Mouse (Mus musculus): ENCODE results near the gene Qrich2.
"Not testable (repeated sequence)": the region's sequence is repeated elsewhere in the genome, so short reads cannot be mapped to it uniquely, and the experiment has no call there.

The Qrich2 gene

DNA sequence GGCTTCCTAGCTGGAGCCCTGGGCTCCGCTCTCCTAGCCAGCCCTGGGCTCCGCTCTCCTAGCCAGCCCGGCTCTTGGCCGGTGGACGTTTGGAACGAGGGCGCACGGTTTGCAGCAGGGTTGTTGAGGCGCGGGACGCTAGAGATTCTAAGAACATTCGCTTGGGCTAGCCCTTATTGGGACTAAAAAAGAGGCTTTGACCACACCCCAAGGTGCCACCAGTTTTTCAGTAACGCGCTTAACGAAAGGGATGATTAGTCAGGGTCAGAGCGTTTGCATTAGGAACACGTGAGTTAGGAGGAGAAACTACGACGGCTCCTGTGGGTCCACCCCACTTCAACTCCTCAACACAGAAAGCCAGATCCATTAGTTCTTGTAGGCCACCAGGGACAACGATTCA lies at the start of gene Qrich2:
Gene Qrich2 (minus strand): TSS at position 101 of the 400 bp plus-strand sequence.
- DNase-seq (ENCODE audit: low read depth, low spot score) = no peak

DNA sequence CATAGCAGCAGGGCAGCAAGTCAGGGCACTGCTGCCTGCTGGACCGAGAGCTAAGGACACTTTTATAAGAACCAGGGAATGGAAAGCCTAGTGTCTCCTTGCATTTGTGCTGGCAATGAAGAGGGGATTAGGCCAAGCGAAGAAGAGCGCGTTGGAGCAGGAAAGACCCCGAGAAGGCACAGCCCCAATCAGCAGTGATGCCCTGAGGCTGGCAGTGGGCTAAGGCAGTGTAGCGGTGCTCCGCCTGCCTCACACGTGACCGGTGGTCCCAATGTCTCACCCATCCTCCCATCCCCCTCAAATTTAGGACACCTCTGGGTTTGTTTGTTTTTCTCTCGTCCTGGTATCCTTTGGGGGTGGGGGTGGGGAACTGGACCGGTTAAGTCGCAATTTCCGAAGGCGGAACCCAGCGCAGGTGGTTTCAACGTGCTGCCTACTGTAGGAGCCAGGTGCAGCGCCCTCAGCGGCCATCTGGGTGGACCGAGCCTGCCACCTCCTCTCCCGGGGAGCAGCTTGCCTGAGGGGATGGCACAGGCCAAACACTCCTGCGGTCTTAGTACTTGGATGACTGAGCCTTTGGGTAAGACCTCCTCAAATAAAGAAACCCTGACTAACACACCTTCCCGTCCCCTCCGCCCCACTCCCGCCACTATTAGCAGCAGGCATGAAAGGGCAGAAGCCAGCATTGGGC lies 49.4 kb upstream of the Qrich2 start:
- DNase-seq (ENCODE audit: low read depth, low spot score) = no peak

DNA sequence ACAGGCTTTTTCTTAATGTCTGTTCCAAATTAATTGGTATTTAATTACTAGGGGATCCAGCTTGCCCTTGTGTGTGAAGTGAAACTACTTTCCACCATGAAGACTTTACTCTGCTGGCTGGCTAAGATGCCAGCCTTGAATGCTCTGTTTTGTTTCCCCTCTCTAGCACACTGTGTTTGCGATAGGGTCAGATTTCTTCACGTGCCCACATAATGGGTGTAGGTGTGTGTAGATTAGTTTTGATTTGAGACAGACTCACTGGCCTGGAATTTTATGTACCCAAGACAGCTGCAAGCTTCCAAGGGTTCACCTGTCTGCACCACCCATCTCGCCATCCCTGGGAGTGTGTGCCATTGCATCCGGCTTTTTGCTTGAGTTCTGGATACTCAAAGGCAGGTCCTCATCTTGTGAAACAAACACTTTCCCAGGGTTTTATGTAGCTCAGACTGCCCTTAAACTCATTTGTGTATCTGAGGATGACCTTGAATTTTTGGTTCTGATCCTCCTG lies 47.5 kb upstream of the Qrich2 start:
- DNase-seq (ENCODE audit: low read depth, low spot score) = no peak

DNA sequence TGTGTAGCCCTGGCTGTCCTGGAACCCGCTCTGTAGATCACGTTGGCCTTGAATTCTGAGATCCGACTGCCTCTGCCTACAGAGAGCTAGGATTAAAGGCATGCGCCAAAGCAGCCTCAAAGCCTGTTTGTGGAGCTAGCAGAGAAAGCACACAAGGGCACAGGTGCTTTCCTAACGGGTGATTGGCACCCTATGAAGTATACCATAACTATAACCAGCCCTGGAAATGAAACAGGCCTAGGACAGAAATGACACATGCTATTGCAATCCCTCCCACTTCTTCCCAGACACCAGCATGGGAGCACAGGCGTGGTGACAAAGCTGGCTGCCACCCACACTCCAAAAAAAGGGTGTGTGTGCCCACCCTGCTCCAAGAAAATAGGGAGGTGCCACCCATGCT lies 46.9 kb upstream of the Qrich2 start:
- DNase-seq (ENCODE audit: low read depth, low spot score) = no peak

DNA sequence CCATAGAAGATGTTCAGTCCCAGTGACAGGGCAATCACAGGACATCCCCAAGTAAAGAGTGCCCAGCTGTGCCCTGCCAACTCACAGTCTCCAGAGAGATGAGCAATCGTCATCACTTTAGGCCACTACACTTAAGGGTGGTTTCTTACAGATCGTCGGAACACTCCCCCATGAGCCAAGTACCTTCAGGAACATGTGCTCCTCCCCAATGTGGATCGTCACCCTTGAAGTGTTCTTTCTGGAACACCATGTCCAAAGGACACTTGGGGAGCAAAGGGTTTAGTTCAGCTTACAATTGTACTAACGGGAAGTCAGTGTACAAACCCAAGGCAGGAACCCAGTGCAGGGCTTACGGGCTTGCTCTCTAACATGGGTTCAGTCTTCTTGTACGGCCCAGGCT lies 46.1 kb upstream of the Qrich2 start:
- DNase-seq (ENCODE audit: low read depth, low spot score) = no peak

DNA sequence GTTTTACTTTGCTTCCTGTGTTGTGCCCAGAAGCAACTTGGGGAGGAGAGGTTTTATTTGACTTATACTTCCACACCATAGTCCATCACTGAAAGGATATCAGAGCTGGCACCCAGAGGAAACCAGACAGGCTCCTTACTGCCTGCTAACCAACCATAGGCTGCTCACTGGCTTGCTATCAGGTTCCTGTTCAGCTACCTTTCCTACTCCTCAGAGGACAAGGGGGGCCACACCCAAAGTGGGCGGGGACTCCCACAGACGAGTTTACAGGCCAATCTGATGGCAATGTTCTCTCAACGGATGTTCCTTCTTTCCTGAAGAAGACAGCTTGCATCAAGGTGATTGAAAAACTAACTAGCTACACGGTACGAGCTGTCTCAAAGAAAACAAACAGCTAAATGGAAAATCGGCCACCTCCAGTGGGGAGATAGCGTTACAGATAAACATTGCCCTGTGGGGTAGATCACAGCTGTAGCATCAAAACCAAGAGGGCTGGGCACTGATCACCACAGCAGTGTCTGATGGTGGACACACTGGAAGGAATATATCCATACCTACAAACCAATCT lies 45.3 kb upstream of the Qrich2 start:
- DNase-seq (ENCODE audit: low read depth, low spot score) = no peak

DNA sequence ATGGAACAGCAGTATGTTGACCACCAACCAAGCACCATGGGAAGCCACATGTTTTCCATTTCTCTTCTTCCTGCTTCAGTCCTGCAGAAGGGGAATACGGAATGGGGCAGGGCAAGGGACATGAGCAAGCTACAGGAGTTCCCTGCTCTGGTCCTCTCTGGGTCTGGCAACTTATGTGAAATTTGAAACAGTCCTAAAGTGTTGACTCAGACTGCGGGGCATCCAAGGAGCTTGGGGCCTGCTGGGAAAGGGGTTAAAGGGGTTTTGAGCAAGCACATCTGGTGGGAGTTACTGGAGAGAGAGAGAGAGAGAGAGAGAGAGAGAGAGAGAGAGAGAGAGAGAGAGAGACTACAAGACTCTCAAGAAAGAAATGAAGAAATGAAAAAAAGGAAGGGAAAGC lies 42.6 kb upstream of the Qrich2 start:
- no peak for DNase-seq (ENCODE audit: low read depth, low spot score)

DNA sequence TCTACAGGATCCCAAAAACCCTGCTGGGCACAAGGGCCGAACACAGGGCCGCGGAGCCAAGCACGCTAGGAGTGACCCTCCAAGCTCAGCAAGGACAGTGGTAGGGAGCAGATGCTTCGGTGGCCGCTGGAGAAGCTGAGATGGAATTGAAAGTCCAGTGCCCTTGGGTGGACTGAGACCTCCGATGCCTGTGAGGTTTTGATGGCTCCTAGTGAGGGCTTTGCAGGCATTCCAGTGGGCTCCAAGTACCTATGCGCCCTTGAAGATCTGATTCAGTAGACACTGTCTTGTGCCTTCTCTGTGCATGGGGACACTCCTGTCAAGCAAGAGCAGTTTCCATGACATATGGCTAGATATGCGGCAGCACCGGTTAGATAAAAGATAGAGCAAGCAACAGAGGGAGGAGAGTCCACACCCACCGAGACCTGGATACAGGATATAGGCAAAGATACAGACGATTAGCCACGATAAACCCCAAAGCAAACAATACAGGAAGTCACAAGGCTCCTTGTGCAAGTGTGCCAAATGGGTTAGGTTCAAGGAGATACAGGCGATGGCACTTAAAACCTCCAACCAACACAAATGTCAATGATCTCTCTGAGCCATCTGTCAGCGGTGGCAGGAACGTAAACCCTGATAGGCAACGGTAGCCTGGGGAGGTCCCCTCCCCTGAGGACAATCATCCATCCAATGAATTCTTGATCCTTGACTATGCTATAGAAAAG lies 40.3 kb upstream of the Qrich2 start:
- no peak for DNase-seq (ENCODE audit: low read depth, low spot score)

DNA sequence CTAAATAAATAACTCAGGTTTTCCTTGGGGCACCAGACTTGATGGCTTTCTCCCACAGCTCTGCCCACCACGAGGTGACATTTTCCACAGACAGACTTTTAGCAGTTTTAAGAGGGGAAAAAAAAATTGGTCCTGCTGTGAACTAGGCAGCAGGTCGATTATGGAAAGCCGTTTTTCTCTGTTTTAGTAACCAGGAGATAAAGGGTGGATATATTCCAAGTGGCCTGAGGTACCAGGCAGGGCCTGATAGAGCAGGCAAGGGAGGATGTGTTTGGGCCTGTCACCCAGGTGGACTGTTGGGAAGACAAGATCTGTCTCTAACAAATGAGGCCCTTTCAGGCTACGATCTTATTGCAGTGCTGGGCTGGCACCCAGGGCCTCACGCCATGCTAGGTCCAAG lies 39.5 kb upstream of the Qrich2 start:
- DNase-seq (ENCODE audit: low read depth, low spot score) = no peak

DNA sequence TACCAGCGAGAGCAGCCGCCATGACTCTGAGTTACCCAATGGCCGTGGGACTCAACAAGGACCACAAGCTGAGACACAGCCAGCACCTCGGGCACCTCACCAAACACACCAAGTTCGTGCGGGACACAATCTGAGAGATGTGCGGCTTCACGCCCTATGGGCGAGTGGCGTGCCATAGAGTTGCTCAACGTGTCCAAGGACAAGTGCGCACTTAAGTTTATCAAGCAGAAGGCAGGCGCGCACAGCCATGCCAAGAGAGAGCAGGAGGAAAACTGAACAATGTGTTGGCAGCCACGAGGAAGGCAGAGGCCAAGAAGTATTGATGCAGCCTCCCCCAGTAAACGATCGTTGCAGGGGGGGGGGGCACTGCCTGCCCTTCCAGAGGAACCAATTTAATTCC lies 38.5 kb upstream of the Qrich2 start:
- DNase-seq (ENCODE audit: low read depth, low spot score) = no peak

DNA sequence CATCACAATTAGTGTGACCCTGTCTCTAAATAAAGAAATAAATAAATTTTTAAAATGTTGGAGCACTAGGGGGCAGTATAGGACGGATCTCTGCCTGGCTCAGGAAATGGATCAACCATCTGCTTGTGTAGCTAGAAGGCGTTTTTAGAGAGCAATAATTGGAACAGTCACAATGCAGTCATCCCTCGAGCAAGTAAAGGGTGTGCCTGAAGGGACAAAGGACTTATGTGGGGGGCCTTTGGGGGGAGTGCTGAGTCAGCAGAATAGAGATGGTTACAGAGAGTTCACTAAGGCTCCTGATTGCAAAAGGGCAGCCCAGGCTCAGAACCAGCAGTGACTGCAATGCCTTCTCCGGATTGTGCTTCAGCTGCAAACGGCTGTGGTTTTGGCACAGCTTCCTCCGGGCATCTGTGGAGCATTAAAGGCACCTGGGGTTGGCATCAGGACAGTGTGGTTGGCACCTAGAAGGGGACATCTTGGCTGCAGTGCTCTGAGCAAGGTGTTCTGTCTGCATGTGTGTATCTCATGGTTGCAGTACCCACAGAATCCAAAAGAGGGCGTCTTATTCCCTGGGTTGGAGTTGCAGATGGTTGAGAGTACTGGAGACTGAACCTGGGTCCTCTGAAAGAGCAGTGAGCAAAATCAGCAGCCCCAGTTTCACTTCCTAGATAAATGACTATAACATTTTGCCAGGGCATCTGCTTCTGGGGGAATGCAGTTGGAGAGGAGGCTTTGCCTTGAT lies 35.1 kb upstream of the Qrich2 start:
- DNase-seq (ENCODE audit: low read depth, low spot score) = no peak

DNA sequence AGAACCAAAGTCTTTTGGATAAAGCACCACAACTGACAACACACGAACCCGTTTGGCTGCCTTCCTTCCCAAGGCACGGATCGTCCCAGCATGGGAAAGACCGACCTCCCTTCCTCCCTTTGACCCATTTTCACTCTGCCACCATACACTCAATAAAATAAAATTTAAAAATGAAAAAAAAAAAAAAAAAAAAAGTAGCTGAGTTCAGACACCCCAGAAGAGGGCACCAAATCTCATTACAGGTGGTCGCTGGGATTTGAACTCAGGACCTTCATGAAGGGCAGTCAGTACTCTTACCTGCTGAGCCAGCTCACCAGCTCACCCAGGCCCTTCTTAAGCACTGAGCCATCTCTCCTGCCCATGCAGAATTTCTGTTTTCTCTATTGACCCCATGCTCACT lies 33.0 kb upstream of the Qrich2 start:
- no peak for DNase-seq (ENCODE audit: low read depth, low spot score)

DNA sequence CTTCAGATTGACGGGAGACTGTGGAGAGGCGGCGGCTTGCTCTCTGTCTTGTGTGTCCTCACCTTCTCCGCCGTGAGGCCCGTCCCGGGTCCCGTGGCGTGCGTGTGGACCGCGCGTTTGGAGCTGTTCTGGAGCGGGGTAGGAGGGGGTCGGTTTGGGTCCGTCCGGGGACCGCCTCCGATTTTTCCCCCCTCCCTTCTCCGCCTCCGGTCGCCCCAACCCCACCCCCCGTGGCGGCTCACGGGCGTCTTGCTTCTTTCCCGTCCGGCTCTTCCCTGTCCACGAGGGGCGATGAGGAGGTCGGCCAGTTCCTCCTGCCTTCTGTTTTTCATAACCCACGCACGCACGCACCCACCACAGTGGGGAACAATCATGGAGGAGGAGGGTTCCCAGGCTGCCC lies 32.6 kb upstream of the Qrich2 start:
- DNase-seq (ENCODE audit: low read depth, low spot score) = no peak

DNA sequence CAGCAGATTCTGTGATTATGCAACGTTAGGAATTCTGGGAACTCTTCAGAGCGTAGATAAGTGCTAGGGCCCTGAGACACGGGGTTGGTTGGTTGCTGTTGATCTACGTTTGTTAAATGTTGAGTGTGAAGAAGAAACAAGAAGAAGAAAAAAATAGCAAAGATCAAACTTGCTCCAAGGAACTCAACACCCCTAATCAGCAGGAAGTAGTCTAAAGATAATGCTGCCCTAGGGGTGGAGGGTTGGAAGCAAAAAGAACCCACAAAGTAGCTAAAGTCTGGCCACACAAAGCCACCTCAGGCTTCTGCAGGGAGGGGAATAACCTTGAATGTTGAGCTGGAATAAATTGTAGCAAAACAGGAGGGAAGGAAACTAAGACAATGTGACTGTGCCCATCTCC lies 31.3 kb upstream of the Qrich2 start:
- DNase-seq (ENCODE audit: low read depth, low spot score) = no peak

DNA sequence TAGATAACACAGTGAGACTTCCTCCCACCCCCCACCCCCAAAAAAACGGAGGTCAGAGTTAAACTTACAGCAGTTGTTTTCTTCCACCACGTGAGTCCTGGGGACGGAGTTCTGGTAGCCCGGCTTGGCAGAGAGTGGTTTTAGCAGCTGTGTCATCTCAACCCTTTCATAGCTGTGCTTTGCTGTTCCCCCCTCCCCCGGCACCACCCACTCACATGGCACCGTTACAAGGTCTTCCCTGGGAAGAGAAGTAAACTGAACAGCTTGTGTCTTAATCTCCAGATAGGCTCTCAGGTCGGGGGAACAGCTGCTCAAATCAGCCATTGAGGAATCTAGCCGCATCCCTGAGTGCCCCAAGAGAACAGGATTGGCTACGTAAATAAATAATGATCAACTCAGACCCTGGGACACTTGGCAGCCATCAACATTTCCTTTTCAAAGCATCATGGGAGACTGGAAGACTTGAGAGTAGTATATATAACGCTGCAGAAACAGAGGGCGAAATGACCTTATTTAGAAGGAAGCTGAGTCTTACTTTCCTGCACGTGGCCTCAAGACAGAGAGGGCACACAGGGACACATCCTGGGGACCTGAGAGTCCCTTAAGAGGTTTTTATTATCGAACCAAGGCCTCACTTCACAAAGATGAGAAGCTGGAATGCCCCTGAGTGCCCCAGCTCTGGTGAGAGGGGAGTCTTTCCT lies 28.6 kb upstream of the Qrich2 start:
- DNase-seq (ENCODE audit: low read depth, low spot score) = no peak

DNA sequence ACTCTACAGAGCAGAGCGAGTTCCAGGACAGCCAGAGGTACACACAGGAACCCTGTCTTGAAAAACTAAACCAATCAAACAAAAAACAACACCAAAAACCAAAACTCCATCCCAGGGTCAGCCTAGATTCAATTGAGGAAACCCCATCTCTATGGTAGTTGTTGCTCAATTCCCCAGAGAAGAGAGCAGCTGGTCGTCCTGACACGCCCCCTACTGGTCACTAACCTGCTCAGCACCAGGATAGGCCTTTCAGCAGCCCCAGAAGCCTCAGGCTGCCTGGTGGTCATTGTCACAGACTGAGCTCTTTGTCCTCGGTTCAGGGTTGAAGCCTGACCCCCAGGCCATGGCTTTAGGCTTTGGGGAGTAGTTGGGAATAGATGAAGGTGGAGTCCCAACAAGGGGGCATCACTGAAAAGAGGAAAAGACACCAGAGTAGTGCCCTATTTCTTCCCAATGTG lies 27.8 kb upstream of the Qrich2 start, which contains the start of gene Prpsap1:
Gene Prpsap1 (minus strand): TSS at position 408 of the 458 bp plus-strand sequence.
- no peak for DNase-seq (ENCODE audit: low read depth, low spot score)

DNA sequence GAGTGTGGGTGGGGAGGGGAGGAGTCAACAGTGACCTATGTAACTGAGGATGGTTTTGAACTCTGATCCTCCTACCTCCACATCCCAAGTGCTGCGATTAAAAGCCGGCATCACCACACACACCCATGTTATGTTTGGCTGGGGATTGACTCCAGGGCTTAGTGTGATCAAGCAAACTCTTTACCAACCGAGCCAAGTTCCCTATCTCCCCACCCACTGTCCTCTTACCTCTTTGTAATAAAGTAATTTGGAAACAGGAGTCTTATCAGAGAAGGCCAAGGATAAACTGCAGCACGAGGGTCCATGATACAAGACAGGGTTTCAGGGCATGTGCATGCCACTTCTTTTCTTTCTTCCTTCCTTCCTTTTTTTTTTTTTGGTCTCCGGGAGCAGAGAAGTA lies 27.1 kb upstream of the Qrich2 start:
- no peak for DNase-seq (ENCODE audit: low read depth, low spot score)

DNA sequence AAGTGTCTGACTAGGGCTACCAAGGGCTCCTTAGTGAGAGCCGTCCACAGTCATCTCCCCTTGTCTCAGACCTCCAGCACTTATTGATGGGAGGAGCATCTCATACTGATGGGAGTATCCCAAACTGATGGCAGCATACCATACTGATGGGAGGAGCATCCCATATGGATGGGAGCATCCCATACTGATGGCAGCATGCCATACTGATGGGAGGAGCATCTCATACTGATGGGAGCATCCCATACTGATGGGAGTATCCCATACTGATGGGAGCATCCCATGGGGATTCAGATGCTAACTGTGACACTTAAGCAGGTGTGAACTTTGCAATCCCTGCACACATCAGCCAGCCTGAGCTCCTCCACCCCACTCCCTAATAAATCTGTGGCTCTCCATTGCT lies 26.5 kb upstream of the Qrich2 start:
- DNase-seq (ENCODE audit: low read depth, low spot score) = not testable (repeated sequence)

DNA sequence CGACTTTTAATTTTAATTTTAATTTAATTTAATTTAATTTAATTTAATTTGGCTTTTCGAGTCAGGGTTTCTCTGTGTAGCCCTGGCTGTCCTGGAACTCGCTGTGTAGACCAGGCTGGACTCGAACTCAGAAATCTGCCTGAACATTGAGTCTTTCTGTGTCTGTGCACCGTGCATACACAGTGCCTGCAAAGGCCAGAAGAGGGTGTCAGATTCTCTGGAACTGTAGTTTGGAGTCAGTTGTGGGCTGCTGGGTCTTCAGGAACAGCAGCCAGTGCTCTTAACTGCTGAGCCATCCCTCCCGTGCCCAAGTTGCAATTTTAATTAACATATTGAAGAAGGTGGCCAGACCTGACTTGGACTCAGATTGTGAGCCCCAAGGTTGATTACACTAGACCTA lies 25.3 kb upstream of the Qrich2 start:
- no peak for DNase-seq (ENCODE audit: low read depth, low spot score)

DNA sequence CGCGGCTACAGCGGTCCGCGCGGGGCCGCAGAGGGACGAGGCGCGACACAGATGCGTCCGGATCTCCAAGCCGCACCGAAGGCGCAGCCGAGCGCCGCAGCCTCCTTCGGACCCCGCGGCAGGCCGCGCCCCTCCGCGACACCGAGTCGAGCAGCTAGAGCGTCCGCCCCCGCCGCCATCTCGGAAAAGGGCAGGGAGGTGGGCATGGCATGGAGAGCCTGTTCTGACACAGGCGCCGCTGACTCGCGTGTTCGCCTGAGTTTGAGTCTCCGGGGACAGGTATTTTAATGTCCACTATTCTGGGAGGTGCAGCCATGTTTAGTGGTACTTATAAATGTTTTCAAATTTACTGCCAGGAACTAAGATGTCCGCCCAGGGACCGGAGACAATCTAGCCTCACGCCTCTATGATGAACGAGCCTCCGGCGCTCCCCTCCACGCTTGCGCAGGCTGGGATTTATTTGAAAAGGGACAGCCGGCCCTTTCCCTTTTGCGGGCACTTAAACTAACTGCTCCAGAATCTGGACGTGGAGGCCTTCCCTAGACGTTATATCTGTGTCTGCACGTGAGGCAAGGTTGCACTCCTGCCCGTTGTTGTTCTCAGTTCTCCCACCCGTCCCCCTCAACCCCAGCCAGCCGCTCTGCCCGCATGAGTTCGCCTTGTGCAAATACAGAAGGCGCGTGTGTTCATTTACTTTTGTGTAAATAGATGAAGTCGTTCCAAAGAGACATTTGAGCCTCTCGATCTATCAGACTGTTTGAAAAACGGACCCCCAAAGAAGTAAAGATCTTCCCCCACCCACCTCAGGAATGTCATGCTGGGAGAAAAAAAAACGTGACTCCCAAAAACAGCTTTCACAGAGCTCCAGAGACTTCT lies 24.4 kb upstream of the Qrich2 start:
- DNase-seq (ENCODE audit: low read depth, low spot score) = peak; percentile 91
